Mouse (Mus musculus): ENCODE data around the gene Rhof. TPM values are rescaled to one million over a fixed set of nuclear protein-coding genes. Genes with fewer than 3 reads are reported as not detected.

Rhof gene
- polyA plus RNA-seq, 1 experiment from 2014 or later, result 3.2 TPM

DNA sequence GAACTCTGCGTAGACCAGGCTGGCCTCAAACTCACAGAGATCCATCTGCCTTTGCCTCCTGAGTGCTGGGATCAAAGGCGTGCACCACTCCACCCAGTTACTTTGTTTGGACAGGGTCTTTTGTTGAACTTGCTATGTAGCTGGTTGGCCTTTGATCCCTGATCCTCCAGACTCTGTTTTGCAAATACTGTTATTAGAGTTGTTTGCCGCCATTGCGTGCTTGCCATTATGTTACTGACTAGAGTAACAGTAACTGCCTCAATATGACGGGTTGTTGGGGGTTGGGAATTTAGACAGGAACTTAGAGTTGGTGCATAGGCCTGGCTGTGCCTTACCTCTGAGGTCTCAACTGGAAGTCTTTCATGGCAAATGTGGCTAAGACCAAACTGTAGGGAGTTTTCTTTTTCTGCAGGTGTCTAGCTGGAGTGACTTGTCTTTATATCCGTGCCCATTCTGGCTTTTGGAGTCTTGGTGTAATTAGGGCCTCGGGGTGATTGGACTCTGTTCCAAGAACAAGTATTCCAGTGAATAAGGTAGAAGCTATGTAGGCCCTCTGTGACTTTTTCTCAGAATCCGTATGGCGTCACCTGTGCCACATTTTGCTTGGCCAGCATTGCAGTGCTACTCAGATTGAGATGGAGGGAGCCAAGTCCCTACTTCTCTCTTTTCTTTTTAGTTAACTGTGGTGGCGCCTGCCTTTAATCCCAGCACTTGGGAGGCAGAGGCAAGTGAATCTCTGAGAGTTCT lies 41.8 kb downstream of the Rhof start:
- Histone ChIP-seq H3K9ac (ENCODE audit: low read depth, low read length) (no peak overlapping the region), H3K27ac (ENCODE audit: low read depth, low read length) (no peak overlapping the region), H3K4me2 (replicated peaks; ENCODE audit: low read depth, low read length) (no peak overlapping the region), H3K9me3 (ENCODE audit: control insufficient read depth, low read length) (peaks cover 2% of the 10 kb centered on the region; the same call in 1 of the 2 replicates), H3K27me3 (ENCODE audit: control insufficient read depth, insufficient read depth, low read length) (no peaks in the 10 kb centered on the region), H3K4me1 (ENCODE audit: control insufficient read depth, insufficient read depth, low read length) (peaks cover 5% of the 10 kb centered on the region; the same call in 1 of the 2 replicates), H3K36me3 (ENCODE audit: control insufficient read depth, insufficient read depth, low read length) (no peaks in the 10 kb centered on the region), H3K4me3 (ENCODE audit: low read length) (no peak overlapping the region)
- WGBS, result 90% methylated on average over 10 of the region's 10 CpGs
- ATAC-seq (ENCODE audit: low FRiP score, low TSS enrichment), result no peak

DNA sequence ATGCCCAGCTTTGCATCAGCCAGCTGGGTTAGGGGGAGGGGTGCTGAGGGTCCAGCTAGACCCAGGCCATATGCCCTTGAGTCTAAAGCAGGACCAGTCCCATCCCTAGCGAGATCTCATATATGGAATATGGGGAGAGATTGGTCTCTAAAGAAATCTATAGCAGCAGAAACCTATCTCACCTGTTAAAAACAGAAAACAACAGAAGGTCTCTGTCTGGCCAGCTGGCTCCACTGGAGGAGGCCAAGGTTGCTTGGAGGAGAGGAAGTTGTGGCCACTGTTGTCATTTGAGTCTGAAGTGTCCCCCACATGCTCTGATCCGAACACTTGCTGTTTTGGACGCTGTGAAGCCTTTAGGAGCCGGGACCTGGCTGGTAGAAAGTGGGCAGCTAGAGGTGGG lies 43.7 kb downstream of the Rhof start:
- H3K27ac ChIP-seq (ENCODE audit: low read depth, low read length), result no peak overlapping the region

DNA sequence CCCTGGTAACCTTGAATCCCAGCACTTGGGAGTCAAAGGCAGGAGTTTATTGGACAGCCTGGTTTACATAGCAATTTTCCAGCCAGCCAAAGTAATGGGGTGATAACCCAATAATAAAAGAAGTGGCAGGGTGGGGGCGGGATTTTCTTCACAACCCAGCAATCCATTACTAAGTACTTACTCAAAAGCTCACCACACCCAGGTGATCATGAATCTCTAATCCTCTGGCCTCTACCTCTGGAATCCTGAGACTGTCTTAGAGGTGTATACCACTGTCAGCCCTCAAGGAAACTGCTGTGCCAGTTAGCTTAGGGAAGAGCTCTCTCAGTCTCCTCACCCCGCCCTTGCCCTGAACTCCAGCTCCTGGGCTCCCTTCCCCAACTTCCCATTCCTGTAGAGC lies 46.0 kb downstream of the Rhof start:
- Histone ChIP-seq H3K27me3 (ENCODE audit: control insufficient read depth, insufficient read depth, low read length) (no peaks in the 10 kb centered on the region), H3K27ac (ENCODE audit: low read depth, low read length) (no peak overlapping the region), H3K9ac (ENCODE audit: low read depth, low read length) (no peak overlapping the region), H3K4me1 (ENCODE audit: control insufficient read depth, insufficient read depth, low read length) (peaks cover 4% of the 10 kb centered on the region), H3K9me3 (ENCODE audit: control insufficient read depth, low read length) (peaks cover 2% of the 10 kb centered on the region; the same call in 1 of the 2 replicates), H3K4me2 (replicated peaks; ENCODE audit: low read depth, low read length) (no peak overlapping the region), H3K4me3 (ENCODE audit: low read length) (no peak overlapping the region), H3K36me3 (ENCODE audit: control insufficient read depth, insufficient read depth, low read length) (no peaks in the 10 kb centered on the region)
- no peak for ATAC-seq (ENCODE audit: low FRiP score, low TSS enrichment)
- 86% methylated on average over 2 of the region's 2 CpGs for WGBS

More for the DNA sequence above, 43.7 kb downstream of the Rhof start:
- no peak for ATAC-seq (ENCODE audit: low FRiP score, low TSS enrichment)
- Histone ChIP-seq H3K36me3 (ENCODE audit: control insufficient read depth, insufficient read depth, low read length) (no peaks in the 10 kb centered on the region), H3K4me3 (ENCODE audit: low read length) (no peak overlapping the region), H3K4me1 (ENCODE audit: control insufficient read depth, insufficient read depth, low read length) (no peaks in the 10 kb centered on the region; the same call in 1 of the 2 replicates), H3K27me3 (ENCODE audit: control insufficient read depth, insufficient read depth, low read length) (no peaks in the 10 kb centered on the region), H3K4me2 (replicated peaks; ENCODE audit: low read depth, low read length) (no peak overlapping the region), H3K9ac (ENCODE audit: low read depth, low read length) (no peak overlapping the region), H3K9me3 (ENCODE audit: control insufficient read depth, low read length) (peaks cover 2% of the 10 kb centered on the region; the same call in 1 of the 2 replicates)
- WGBS, result 89% methylated on average over 4 of the region's 4 CpGs

DNA sequence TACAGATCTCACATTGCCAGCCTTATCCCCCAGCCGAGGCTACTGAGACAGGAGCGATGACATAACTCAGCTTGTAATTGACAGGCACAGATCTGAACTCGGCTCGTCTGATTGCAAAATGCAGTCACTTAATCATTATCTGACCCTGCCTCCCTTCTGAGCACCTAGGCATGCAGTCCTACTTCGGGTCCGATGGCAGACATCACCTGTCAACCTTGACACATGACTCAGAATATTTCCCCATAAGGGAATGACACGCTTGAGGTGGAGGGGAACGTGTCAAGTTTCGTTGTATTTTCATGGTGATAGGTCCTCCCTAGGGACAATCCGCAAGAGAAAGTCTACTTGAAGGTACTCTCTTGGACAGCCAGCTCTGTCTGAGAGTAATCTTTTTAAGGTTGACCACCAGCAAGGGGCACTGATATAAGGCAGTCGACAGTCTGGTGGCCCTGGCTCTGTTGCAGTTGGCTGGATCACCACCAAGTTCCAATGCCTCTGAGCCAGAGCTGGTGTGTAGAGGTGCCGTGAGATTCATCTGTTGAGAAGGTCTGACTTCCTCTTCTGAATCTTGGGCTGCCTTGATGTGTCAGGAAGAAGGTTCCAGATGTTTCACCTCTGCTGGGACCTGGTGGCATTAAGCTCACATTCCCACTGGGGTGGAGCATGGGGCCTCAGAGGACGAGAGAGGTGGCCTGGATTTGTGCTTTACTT lies 49.0 kb downstream of the Rhof start:
- Histone ChIP-seq H3K4me3 (ENCODE audit: low read length) (no peak overlapping the region), H3K9me3 (ENCODE audit: control insufficient read depth, low read length) (peaks cover 3% of the 10 kb centered on the region; the same call in 1 of the 2 replicates), H3K27ac (ENCODE audit: low read depth, low read length) (no peak overlapping the region), H3K36me3 (ENCODE audit: control insufficient read depth, insufficient read depth, low read length) (no peaks in the 10 kb centered on the region), H3K27me3 (ENCODE audit: control insufficient read depth, insufficient read depth, low read length) (no peaks in the 10 kb centered on the region), H3K4me1 (ENCODE audit: control insufficient read depth, insufficient read depth, low read length) (peaks cover 4% of the 10 kb centered on the region), H3K9ac (ENCODE audit: low read depth, low read length) (no peak overlapping the region), H3K4me2 (replicated peaks; ENCODE audit: low read depth, low read length) (no peak overlapping the region)
- ATAC-seq (ENCODE audit: low FRiP score, low TSS enrichment), result no peak
- 44% methylated on average over 13 of the region's 13 CpGs for WGBS

DNA sequence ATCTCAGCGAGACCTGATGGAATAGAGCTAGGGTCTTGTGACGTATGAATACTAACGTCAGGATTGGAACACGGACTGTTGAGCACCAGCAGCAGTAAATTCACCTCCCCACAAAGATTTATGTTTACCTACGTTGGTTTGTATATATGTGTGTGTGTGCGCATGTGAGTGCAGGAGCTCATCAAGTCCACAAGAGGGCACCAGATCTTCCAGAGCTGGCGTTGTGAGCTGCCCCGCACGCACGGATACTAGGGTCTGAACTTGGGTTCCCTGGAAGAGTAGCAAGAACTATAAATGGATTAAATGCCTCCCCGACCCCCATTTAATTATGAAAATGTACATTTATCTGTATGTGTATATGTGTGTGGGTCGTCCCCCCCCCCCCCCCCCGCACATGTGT lies 52.0 kb downstream of the Rhof start:
- 84% methylated on average over 13 of the region's 13 CpGs for WGBS
- ATAC-seq (ENCODE audit: low FRiP score, low TSS enrichment), result no peak
- no peak overlapping the region for H3K9ac ChIP-seq (ENCODE audit: low read depth, low read length)
- H3K4me3 ChIP-seq (ENCODE audit: low read length), result no peak overlapping the region
- peaks cover 3% of the 10 kb centered on the region; the same call in 1 of the 2 replicates for H3K9me3 ChIP-seq (ENCODE audit: control insufficient read depth, low read length)
- no peaks in the 10 kb centered on the region for H3K36me3 ChIP-seq (ENCODE audit: control insufficient read depth, insufficient read depth, low read length)
- no peak overlapping the region for H3K27ac ChIP-seq (ENCODE audit: low read depth, low read length)
- no peak overlapping the region for H3K4me2 ChIP-seq (replicated peaks; ENCODE audit: low read depth, low read length)
- no peaks in the 10 kb centered on the region for H3K27me3 ChIP-seq (ENCODE audit: control insufficient read depth, insufficient read depth, low read length)
- peaks cover 19% of the 10 kb centered on the region for H3K4me1 ChIP-seq (ENCODE audit: control insufficient read depth, insufficient read depth, low read length)

DNA sequence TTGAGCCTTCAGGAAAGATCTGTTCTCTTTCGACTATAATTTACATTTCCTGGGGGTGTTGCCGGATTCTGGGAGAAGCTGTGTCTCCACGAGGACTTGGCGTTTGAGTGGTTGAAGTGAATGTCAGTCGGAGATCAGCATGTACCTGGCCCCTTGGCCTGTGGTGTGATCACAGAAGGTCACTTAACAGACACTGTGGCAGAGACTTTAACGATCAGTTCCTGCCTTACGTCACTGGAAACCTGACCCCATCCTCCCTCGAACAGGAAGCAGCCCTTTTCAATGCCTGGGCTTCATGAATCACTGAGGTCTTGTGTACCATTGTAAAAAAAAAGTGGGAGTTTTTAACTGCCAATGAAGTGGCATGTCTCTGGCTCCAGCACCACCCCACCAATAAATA lies 52.5 kb downstream of the Rhof start:
- Histone ChIP-seq H3K27ac (ENCODE audit: low read depth, low read length) (peak overlapping the region; percentile 44; the same call in 1 of the 2 replicates), H3K36me3 (ENCODE audit: control insufficient read depth, insufficient read depth, low read length) (no peaks in the 10 kb centered on the region), H3K4me1 (ENCODE audit: control insufficient read depth, insufficient read depth, low read length) (peaks cover 20% of the 10 kb centered on the region), H3K9me3 (ENCODE audit: control insufficient read depth, low read length) (peaks cover 3% of the 10 kb centered on the region; the same call in 1 of the 2 replicates), H3K4me3 (ENCODE audit: low read length) (no peak overlapping the region), H3K27me3 (ENCODE audit: control insufficient read depth, insufficient read depth, low read length) (no peaks in the 10 kb centered on the region), H3K9ac (ENCODE audit: low read depth, low read length) (no peak overlapping the region), H3K4me2 (replicated peaks; ENCODE audit: low read depth, low read length) (0 out of 2 replicates have a peak overlapping the region, but pooled peaks have one; percentile 8)
- 13% methylated on average over 8 of the region's 8 CpGs for whole genome bisulfite sequencing
- no peak for ATAC-seq (ENCODE audit: low FRiP score, low TSS enrichment)

DNA sequence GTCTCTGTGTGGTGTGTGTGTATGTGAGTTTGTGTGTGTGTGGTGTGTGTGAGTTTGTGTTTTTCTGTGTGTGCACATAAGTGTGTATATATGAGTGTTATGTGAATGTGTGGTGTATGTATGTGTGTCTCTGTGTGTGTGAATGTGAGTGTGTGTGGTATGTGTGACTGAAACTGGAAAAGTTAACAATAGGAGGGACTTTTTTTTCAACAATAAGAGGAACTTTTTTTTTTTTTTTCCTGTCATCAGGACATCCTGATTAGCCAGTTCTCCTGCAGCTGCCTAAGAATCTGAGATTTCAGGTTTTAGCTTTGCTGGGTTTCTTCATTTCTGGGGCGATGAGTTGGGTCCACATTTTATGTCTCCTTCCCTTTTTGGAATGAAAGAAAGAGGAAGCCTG lies 52.9 kb downstream of the Rhof start:
- 50% methylated on average over 1 of the region's 1 CpGs for WGBS

DNA sequence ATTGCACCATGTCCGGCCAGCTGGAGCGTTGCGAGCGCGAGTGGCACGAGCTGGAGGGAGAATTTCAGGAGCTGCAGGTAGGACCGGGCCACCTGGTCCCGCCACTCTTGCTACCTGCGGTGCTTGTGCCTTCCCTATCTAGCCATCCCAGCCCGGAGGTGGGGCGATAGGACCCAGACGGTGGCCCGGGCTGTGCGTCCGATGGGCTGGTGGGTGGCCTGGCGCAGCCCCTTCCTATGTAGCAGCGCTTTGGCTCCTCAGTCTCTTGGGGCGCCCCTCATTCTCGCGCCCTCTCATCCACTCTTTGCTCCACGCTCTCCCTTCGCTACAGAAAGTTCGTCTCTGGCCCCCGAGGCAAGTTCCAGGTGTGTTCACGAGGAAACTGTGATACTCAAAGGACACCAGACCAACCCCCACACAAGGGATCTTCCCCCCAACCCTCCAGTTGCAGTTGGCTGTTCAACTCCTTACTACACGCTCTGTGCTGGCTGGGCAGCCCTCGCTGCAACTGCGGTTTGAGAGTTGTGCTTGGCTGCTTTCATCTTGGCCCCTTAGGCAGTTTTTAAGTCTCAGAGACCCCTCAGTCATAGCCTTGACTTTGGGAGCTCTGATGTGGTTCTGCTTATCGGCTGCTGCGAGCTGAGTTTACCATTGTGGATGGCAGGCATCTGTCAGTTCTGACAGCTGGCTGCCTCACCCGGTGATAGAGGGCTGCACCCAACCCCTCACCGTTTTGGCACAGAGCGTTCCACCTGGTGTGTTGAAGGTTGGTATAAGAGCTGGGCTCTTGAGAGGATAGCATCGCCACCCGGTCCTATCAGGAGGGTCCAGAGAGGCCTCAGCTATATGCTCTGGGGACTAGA lies 55.8 kb downstream of the Rhof start:
- Histone ChIP-seq H3K27ac (ENCODE audit: low read depth, low read length) (peak overlapping the region; percentile 2; the same call in 1 of the 2 replicates), H3K27me3 (ENCODE audit: control insufficient read depth, insufficient read depth, low read length) (no peaks in the 10 kb centered on the region), H3K4me3 (ENCODE audit: low read length) (peak overlapping the region; percentile 52), H3K9me3 (ENCODE audit: control insufficient read depth, low read length) (peaks cover 3% of the 10 kb centered on the region; the same call in 1 of the 2 replicates), H3K4me2 (replicated peaks; ENCODE audit: low read depth, low read length) (peak overlapping the region; percentile 82), H3K36me3 (ENCODE audit: control insufficient read depth, insufficient read depth, low read length) (no peaks in the 10 kb centered on the region), H3K4me1 (ENCODE audit: control insufficient read depth, insufficient read depth, low read length) (peaks cover 16% of the 10 kb centered on the region), H3K9ac (ENCODE audit: low read depth, low read length) (peak overlapping the region; percentile 60)
- 3% methylated on average over 34 of the region's 35 CpGs for WGBS
- peak; percentile 85 for ATAC-seq (ENCODE audit: low FRiP score, low TSS enrichment)

More for the DNA sequence above, 52.9 kb downstream of the Rhof start:
- Histone ChIP-seq H3K27ac (ENCODE audit: low read depth, low read length) (peak overlapping the region; percentile 44; the same call in 1 of the 2 replicates), H3K36me3 (ENCODE audit: control insufficient read depth, insufficient read depth, low read length) (no peaks in the 10 kb centered on the region), H3K27me3 (ENCODE audit: control insufficient read depth, insufficient read depth, low read length) (no peaks in the 10 kb centered on the region), H3K9me3 (ENCODE audit: control insufficient read depth, low read length) (peaks cover 3% of the 10 kb centered on the region; the same call in 1 of the 2 replicates), H3K4me3 (ENCODE audit: low read length) (no peak overlapping the region), H3K4me2 (replicated peaks; ENCODE audit: low read depth, low read length) (no peak overlapping the region), H3K9ac (ENCODE audit: low read depth, low read length) (no peak overlapping the region), H3K4me1 (ENCODE audit: control insufficient read depth, insufficient read depth, low read length) (peaks cover 20% of the 10 kb centered on the region)
- ATAC-seq (ENCODE audit: low FRiP score, low TSS enrichment), result no peak

All from kidney, embryonic 14.5 days (tissue).